Mouse (Mus musculus) kidney, adult 18-20 months (tissue): ENCODE results near the gene Ifrd1.
A peak's percentile ranks its signal among the peaks of the same experiment; 100 is the strongest.

Experiments
- DNase-seq: peaks from one replicate; pipeline ENCODE4 v3.0.0; 2021

Gene Ifrd1

DNA sequence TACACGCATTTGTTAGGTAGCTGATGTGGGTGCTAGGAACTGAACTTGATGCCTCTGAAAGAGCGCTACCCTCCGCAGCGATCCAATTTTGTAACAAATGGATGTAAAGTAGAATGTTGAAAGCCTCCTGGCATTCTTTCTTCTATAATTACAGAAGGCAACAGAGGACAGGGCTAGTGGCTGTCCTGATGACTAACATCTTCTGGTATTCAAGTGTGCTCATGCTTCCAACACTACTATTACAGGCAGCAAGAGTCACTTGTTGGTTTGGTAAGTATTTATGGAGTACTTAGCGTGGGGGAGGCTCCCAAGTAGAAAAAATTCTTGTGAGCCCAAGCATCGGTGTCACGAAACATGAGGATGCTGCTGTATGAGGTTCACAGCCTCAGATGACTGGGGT, 9.1 kb downstream of the Ifrd1 start:
- no peak for DNase-seq

DNA sequence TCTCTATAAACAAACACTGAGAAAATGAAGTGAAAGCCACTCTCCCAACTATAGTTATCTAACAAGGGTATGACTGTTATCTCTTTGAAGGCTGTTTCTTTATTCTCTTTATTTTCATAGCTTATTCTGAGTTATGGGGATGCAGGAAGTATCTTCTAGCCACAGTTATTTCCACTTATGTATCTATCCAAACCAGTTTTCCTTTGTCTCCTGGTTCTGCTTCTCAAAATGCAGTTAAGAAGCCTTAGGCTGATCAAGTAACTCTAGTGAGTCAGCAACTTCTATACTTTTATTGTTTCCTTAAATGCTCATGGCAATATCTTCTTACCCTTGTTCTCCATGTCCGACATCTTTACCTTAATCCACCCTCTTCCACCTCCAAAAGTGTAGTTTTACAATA, 16.1 kb downstream of the Ifrd1 start:
- no peak for DNase-seq

DNA sequence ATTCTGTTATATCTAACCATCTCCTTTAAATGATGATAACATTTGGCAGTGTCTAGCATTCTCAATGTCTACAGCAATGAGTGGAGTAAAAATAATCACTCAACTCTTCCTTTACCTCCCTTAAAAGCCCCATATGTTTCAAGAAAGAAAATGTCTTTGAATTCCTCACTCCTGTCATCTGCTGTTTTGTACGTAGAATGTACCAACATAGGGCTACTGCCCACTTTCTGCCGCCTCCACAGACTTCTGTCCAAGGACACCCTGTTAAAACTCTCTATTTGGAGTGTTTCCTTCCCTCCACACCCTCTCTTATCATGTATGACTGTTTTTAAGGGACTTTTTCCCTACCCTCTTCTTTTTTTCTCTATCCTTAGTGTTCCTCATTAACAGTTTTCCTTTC, 16.7 kb downstream of the Ifrd1 start:
- DNase-seq = no peak

DNA sequence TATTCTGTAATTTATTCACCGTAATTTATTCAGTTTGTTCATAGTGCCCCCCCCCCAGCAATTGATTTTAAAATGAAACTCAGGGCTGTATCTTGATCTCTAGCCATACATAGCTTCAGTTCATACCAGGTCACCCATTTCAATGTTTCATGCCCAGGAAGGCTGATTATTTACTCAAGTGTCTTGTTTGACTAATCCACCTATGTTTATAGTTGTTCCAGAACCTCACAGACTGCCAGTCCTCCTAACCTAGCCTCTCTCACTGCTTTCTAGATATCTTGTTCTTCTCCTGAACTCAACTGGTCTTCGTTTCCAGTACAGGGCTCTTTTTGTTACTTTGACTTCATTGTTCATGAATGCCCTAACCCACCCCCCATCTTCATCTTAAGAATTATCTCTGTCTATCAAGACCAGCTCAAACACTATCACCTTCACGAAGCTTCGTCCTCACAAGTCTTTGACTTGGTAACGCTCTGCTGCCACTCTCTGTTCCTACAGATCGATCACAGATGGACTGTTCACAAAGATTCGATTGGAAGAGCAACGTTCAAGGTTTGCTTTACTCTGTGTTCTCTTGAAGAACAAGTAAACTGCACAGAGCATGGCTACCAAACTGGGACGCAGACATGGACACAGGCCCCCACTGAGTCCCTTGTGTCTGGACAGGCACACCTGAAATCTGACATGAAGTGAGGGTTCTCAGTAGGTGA, 24.0 kb downstream of the Ifrd1 start:
- no peak for DNase-seq

DNA sequence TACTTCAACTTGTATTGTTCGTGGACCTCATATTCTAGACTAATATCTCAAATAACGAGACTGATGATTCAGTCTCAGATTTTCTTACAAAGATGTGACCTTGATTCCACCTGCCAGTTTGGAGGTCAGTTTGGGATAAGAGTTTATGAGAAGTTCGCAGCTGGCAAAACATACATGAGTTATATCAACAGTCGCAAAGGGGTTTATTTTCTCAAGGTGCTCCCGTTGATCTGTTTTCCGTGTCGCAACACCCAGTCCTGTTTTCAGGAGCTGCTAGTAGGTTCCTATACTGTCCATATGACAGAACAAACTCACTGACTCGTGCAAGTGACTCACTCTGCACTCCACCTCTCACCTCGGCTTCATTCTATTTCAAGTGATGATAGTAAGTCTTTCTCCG, 24.6 kb downstream of the Ifrd1 start:
- DNase-seq = no peak

DNA sequence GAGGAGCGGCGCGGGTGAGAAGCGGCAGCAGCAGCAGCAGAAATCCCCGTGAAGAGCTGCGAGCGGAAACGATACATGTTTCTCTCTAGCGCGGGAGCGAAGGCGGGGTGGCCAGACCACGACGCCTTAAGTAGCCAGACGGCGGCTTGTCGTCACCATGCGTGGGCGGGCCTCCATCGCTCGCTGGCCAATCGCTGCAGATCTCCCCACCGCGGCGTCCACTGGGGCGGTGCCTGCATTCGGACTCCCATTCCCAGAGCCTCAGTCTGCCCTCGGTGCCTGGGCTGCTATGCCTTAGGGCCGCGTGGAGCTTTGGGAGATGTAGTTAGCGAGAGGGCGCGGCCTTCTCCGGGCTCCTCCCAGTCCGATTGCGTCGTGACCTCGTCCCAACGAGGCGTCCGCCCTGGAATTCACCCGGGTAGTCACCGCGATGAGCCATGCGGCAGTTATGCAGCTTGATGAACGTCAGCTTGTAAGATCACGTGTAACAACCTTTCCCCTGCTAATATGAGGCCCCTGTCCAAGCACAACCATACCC, 25.2 kb downstream of the Ifrd1 start:
- DNase-seq = peak; percentile 98

DNA sequence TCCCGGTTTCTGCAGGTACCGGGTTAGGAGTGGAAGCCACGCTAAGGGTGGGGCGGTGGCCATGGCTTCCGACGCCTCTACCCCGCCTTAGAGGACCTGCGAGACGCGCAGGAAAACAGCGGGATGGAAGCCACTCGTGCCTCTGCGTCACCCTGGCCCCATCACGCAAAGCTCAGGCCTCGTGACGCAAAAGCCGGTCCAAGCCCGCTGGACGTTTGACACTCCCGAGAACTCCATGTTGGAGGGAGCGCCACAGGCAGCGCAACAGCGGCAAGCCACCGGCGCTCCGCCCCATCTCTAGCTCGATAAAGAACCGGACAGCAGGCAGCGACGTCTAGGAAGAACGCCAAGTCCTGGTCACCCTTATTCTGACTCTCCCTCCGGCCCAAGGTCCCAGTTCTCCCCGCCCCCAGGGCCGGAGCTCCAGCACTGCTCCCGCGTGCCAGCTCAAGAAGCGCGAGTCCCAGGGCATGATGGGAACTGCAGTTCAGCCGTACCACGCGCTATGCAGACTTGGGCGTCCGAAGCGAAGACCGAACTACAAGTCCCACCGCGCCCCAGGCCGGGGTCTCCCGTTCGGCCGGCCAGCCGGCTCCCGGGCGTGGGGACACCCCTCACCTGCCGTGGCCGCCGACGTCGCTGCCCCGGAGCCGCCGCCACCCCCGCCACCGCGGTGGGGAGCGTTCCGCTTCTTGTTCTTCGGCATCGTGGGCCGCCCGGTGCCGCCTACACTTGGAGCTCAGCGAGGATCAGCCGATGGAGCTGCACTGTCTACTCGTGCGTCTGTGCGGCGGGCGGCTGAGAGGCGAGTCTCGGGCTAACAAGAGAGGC, 25.8 kb downstream of the Ifrd1 start:
- DNase-seq = peak; percentile 96

DNA sequence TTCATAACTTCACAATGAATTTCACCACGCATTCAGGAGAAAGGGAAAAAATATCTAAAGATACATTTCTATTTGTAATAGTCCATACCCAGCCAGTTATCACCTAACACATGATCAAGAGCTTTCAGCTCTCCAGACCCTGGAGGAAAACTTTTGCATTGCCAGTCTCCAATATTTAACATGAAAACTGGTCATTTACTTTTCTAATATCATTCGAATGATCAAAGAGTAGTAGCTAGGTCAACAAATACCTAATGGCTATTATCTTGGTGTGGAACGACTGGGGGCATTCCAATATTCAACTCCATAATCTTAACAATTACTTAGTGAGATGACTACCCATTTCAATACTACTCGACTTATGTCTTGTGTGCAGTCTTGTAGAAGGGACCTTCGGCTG, 26.7 kb downstream of the Ifrd1 start:
- no peak for DNase-seq

DNA sequence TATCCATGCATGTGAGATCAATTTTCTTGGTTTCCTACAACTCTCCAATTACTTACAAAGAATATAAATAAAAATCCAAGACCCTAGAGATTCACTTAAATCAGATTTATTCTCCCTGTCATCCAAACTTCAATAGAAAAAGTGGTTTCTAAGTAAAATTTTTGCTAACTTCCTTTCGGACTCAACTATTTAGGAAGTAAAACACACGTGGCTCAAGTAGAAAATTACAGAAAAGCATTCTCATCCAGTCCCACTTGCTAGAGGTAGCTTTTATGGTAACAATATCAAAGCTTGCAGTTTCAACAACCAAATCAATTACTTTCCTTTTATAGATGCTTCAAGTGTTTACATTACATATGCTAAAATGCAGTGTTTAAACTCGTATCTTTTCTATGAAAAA, 27.4 kb downstream of the Ifrd1 start:
- DNase-seq = no peak

DNA sequence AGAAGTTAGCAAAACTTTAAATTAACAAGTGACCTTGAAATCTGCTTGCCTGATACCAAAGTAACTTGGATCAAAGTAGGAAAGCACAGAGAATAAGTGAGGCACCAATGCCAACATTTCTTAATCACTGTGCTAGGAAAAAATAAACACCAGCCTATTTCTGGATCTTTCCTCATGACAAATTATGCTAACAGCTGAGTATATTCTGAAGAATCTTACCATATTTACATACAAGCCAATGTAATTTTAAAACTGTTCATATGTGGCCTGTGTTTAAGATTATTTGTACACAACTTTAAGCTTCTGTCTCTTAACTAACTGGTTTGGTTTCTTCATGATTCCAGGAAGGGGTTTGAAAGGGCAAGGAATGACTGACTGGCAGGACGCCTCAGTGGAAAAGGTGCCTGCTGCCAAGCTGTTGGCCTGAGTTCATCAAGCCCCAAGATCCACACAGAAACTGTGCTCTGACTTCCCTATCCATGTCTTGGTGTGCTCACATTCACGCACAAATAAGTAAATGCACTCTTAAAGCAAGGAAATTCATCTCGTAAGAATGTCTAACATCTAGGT, 28.2 kb downstream of the Ifrd1 start:
- peak; percentile 69 for DNase-seq

DNA sequence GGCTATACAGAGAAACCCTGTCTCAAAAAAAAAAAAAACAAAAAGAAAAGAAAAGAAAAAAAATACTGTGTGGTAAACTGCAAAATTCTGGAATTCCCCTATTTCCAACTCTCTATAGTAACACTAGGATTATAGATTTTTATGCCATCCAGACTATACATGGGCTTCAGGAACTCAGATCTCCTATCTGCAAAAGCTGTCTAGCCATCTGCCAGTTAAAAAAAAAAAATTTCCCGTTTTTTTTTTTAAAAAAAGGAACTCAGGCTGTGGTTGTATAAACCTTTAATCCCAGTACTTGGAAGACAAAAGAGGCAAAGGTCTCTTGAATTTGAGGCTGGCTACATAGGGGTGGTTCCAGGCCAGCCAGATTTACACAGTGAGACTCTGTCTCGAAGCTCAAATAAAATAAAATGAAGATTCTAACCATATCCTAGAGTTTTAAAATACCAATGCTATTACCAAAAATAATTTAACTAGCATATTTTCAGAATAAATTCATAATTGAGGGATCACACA, 29.8 kb downstream of the Ifrd1 start:
- DNase-seq = no peak

DNA sequence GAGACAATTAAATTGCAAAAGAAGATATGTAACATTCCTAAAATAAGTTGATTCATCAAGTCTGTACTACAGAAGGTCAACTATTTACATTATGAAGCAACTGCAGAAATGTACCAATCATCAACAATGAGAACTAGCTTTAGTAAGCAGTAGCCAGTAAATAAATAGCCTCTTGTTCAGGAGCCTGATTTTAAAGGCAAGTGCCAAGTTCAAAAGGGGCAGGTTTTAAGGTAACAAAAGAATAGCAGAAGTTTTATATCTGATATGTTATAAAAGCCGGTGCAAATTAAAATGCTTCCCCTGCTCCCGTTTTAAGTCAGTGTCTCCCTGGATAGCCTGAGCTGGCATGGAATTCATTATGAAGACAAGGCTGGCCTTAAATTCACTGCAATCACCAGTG, 30.5 kb downstream of the Ifrd1 start:
- no peak for DNase-seq

DNA sequence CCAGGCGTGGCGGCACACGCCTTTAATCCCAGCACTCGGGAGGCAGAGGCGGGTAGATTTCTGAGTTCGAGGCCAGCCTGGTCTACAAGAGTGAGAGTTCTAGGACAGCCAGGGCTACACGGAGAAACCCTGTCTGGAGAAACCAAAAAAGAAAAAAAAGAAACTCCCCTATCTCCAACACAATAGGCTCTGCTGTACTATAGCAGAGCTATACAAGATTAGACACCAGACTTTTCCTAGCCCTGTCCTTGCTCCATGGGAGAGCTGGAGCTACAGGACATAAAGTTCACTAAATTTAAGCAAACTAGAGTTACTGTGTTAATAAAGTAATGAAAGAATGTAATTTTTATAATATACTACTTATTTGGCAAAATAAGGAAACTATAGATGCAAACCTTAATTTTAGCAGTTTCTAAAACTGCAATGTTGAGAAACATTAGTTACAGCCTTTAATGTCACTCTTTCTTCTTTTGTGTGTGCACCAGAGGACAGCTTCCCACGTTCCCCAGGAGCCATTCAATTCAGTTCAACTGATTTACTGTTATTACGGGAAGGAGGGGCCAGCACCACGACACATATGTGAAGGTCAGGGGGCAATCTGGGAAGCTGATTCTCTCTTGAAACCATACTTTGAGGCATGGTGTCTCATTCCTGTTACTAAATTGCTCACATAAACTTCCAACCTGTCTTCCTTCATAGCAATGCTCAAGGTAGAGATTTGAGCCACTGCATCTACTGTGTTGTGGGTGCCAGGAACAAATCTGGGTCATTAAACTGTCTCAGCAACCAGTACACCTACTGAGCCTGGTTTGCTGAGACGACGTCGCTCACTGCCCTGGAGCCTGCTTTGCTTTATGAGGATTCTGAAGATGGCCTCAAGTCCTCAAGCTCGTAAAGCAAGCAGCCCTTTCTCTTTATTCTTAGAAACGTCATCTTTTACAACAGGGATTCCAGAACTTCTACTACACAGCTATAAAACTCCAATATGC, 33.1 kb downstream of the Ifrd1 start:
- DNase-seq = no peak

DNA sequence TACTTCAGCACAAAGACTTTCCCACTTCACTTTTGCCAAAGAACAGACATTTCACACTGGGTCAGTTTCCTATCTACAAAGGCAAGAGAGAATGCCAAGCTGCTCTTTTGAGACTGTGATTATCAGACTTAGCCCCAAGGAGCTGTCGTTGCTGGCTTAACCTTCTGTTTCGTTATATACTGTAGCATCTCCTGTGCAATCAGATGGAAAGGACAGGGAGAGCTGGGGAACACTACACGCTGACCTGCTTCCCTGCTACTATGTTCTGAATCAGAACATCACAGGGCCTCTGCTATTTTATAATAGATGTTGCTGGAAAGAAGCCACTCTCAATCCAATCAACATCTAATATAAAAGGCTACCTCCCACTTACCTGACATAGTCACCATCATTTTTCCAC, 39.3 kb downstream of the Ifrd1 start:
- DNase-seq = no peak

DNA sequence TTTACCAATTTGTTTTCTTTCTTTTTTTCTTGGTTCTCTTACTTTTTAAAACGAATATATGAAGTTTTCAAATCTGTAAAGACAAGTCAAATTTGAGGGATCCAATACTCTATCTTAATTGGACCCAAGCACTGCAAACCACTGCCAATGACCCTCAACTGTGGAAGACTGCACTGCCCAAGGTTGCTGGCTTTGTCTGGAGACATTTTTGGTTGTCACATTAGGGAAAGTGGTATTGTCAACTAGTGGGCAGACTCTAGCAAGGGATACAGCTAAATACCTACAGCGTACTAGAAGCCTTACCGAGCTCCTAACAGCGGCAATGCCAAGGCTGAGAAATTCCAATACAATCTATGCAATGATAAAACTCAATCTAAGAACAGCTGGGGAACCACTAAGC, 40.4 kb downstream of the Ifrd1 start:
- no peak for DNase-seq

DNA sequence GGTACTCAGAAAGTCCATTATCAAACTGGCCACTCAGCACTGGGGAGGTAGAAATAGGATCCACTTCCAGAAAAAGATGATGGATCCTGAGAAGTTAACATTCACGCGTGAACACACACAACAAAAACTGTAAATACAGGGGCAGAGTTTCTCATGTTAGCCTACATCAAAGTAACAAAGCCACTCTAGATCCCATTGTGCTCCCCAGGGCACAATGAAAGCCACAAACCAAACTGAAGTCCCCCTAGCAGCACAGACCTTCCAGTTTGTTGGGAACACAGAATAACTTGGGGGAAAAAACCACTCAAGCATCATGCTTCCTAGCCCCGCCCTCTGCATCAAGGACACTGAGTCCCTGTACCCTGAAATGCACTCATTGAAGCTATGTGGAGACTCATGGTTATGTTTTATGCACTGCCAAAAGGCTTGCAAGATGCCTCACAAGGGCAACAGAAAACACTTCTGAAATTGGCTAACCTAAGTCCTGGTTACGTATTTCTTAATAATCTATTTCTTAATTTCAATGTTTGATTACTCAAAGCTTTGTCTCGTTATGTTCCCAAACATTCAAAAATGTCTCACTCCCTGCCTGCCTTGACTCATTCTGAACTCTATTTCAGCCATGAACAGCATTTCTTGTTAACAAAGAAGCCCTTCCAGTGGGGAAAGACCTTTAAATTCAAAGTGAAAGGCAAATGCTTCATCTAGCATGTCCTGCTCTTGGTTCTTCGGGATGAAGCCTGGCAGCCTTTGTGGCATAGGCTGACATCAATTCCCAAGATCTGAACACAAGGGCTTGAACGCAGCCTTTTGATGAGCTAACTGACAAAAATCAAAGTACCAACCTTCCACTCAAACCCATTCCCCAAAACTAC, 45.9 kb downstream of the Ifrd1 start:
- DNase-seq = no peak

DNA sequence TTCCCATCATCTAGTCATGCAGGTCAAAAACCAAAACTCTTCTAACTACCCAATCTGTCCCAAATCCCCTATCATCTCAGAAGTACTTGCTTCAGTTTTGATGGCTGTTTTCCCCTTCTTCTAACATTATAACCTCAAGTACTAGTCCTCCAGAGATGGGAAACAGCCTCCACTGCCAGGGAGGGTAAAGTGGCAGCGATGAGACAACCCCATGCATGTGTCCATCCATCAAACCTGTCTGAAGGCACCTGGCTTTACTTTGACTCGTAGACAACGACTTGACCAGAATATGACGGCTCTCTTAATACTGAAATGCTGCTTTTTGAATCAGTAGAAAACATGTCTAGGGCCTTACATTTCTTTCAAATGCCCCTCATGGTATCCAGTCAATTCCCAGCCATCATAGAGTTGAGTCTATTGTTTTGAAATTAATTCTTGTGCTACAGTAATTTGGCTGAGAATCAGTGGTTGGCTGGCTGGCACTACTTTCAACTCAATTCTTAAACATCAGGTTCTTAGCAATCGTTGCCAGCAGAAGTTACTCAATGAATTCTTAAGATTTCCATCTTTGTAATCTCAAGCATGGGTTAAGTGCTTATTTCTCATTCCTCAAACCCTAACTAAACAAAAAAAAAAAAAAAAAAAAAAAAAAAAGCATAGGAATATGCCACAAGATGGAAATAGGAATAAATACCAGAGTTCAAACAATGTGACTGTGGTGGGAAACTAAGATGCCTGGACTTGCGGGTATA, 47.6 kb downstream of the Ifrd1 start:
- no peak for DNase-seq

DNA sequence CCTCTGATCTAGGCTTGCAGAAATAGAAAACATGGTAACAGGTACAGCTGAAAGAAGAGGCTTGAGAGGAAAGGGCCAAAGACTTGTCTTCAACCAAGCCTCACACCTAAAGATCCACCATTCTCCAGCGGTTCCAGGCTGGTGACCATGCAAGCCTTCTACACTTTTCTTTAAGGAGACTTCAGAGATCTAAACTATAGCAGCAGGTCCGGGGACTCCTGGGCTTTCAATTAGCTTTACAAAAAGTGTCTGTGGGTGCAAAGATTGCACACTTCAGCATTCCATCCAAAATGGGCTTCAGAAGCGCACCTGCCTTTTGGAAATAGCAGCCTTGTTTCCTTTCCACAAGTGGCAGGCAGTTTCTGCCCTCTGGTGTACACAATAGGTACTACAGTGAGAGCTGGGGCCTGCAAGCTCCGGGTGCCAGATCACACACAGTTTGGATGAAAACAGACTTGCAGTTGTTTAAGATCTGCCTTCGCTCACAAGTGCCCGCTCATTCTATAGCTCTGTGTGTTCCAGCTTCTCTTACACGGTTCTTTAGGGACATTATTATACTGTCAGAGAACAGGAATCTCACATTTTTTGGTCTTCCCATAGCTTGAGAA, 48.4 kb downstream of the Ifrd1 start:
- DNase-seq = peak; percentile 68

DNA sequence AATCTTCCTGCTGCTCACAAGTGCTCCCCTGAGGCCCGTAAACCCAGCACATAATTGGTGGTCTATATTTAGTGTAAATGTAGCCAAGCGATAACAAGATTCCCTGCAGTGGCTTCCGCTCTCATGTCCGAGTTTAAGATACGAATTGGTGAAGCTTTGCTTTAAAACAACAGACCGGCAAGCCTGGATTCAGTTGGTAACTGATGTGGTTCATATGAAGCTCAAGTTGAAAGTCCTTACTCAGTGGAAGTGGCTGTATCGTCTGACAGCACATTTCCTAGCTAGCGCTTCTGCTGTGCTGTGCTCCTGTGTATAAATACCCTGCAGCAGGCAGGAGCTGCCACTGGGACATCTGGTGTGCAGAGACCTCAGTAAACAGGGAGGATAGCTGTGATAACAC, 49.0 kb downstream of the Ifrd1 start, which contains the start of gene Lsmem1:
Gene Lsmem1, minus strand, starts transcription at position 189 of the 400 bp plus-strand sequence.
- DNase-seq = no peak

DNA sequence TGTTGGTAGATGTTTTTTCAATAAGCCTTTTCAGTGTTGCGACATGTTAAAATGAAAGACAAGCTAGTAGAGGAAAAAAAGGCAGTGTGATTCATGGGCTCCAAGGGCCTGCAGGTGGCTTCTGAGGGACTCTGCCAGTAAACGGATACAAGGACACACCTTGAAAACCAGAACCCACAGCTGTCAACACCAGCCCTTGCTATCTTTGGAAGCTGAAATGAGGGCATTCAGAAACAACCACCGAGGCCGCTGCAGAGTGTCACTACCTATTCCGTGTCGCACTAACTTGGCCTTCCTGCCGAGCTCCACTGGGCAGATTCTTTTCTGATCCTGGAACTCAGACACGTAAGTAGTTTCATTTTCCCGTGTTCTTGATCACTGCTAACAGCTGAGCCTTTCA, 49.9 kb downstream of the Ifrd1 start:
- DNase-seq = no peak
